Mouse (Mus musculus): ENCODE data around the gene Gm26657. TPM values are rescaled to one million over a fixed set of nuclear protein-coding genes. Genes with fewer than 3 reads are reported as not detected.

Gene Gm26657
- polyA plus RNA-seq, 1 experiment from 2014 or later = not detected

GRCm38 (mm10) chr4:56743363-56744195, 3.7 kb downstream of the Gm26657 start, which contains the start of gene Actl7a:
Gene Actl7a (plus strand): TSS chr4:56743413.
- Histone ChIP-seq H3K27ac (replicated peaks; ENCODE audit: low read depth, low read length) (no peak within 1 kb of the TSS), H3K4me1 (ENCODE audit: control insufficient read depth, insufficient read depth, low read length) (no peaks in the 10 kb centered on the region), H3K9me3 (ENCODE audit: control insufficient read depth, low read length) (no peaks in the 10 kb centered on the region), H3K27me3 (replicated peaks; ENCODE audit: control insufficient read depth, insufficient read depth, low read length) (no peaks in the 10 kb centered on the region), H3K4me2 (ENCODE audit: low read depth, low read length) (no peak within 1 kb of the TSS), H3K36me3 (ENCODE audit: control insufficient read depth, insufficient read depth, low read length) (peaks cover 36% of the 10 kb centered on the region), H3K9ac (ENCODE audit: low read depth, low read length) (no peak within 1 kb of the TSS), H3K4me3 (ENCODE audit: low read depth, low read length) (no peak within 1 kb of the TSS)
- ATAC-seq (ENCODE audit: low read depth) (no peak), DNase-seq (ENCODE audit: low spot score) (no peak)
- WGBS = 97% methylated on average over 21 of the region's 21 CpGs

GRCm38 (mm10) chr4:56746345-56746744, 6.5 kb downstream of the Gm26657 start:
- no peak overlapping the region for H3K4me3 ChIP-seq (ENCODE audit: low read depth, low read length)
- H3K36me3 ChIP-seq (ENCODE audit: control insufficient read depth, insufficient read depth, low read length) = peaks cover 62% of the 10 kb centered on the region
- no peak overlapping the region for H3K4me2 ChIP-seq (ENCODE audit: low read depth, low read length)
- ATAC-seq (ENCODE audit: low read depth) (peak; percentile 45; the same call in 1 of the 2 replicates), DNase-seq (ENCODE audit: low spot score) (peak; percentile 28)
- no peaks in the 10 kb centered on the region for H3K27me3 ChIP-seq (replicated peaks; ENCODE audit: control insufficient read depth, insufficient read depth, low read length)
- H3K9me3 ChIP-seq (ENCODE audit: control insufficient read depth, low read length) = no peaks in the 10 kb centered on the region
- H3K4me1 ChIP-seq (ENCODE audit: control insufficient read depth, insufficient read depth, low read length) = no peaks in the 10 kb centered on the region
- 77% methylated on average over 2 of the region's 2 CpGs for WGBS
- H3K27ac ChIP-seq (replicated peaks; ENCODE audit: low read depth, low read length) = no peak overlapping the region
- no peak overlapping the region for H3K9ac ChIP-seq (ENCODE audit: low read depth, low read length)

- Histone ChIP-seq H3K4me3 (ENCODE audit: low read depth, low read length) (no peak overlapping the region), H3K4me2 (ENCODE audit: low read depth, low read length) (no peak overlapping the region), H3K36me3 (ENCODE audit: control insufficient read depth, insufficient read depth, low read length) (peaks cover 70% of the 10 kb centered on the region), H3K4me1 (ENCODE audit: control insufficient read depth, insufficient read depth, low read length) (no peaks in the 10 kb centered on the region), H3K9ac (ENCODE audit: low read depth, low read length) (no peak overlapping the region), H3K27me3 (replicated peaks; ENCODE audit: control insufficient read depth, insufficient read depth, low read length) (no peaks in the 10 kb centered on the region), H3K9me3 (ENCODE audit: control insufficient read depth, low read length) (no peaks in the 10 kb centered on the region), H3K27ac (replicated peaks; ENCODE audit: low read depth, low read length) (no peak overlapping the region)
- ATAC-seq (ENCODE audit: low read depth) = no peak
- no peak for DNase-seq (ENCODE audit: low spot score)
- 92% methylated on average over 9 of the region's 9 CpGs for WGBS
Measured at GRCm38 (mm10) chr4:56747456-56747855, 7.6 kb downstream of the Gm26657 start.

- DNase-seq (ENCODE audit: low spot score) (no peak), ATAC-seq (ENCODE audit: low read depth) (no peak)
- Histone ChIP-seq H3K27ac (replicated peaks; ENCODE audit: low read depth, low read length) (no peak overlapping the region), H3K36me3 (ENCODE audit: control insufficient read depth, insufficient read depth, low read length) (peaks cover 92% of the 10 kb centered on the region), H3K27me3 (replicated peaks; ENCODE audit: control insufficient read depth, insufficient read depth, low read length) (no peaks in the 10 kb centered on the region), H3K4me3 (ENCODE audit: low read depth, low read length) (no peak overlapping the region), H3K9me3 (ENCODE audit: control insufficient read depth, low read length) (no peaks in the 10 kb centered on the region), H3K4me1 (ENCODE audit: control insufficient read depth, insufficient read depth, low read length) (no peaks in the 10 kb centered on the region), H3K9ac (ENCODE audit: low read depth, low read length) (no peak overlapping the region), H3K4me2 (ENCODE audit: low read depth, low read length) (no peak overlapping the region)
- 94% methylated on average over 5 of the region's 5 CpGs for WGBS
Measured at GRCm38 (mm10) chr4:56756021-56756420, 16.2 kb downstream of the Gm26657 start.

- ATAC-seq (ENCODE audit: low read depth) (no peak), DNase-seq (ENCODE audit: low spot score) (no peak)
- WGBS = 87% methylated on average over 10 of the region's 10 CpGs
- H3K27ac ChIP-seq (replicated peaks; ENCODE audit: low read depth, low read length) = no peak overlapping the region
- no peaks in the 10 kb centered on the region for H3K27me3 ChIP-seq (replicated peaks; ENCODE audit: control insufficient read depth, insufficient read depth, low read length)
- H3K9ac ChIP-seq (ENCODE audit: low read depth, low read length) = no peak overlapping the region
- no peaks in the 10 kb centered on the region for H3K9me3 ChIP-seq (ENCODE audit: control insufficient read depth, low read length)
- H3K4me3 ChIP-seq (ENCODE audit: low read depth, low read length) = no peak overlapping the region
- H3K4me2 ChIP-seq (ENCODE audit: low read depth, low read length) = no peak overlapping the region
- H3K36me3 ChIP-seq (ENCODE audit: control insufficient read depth, insufficient read depth, low read length) = peaks cover 92% of the 10 kb centered on the region
- H3K4me1 ChIP-seq (ENCODE audit: control insufficient read depth, insufficient read depth, low read length) = no peaks in the 10 kb centered on the region
Measured at GRCm38 (mm10) chr4:56756966-56757600, 17.2 kb downstream of the Gm26657 start.

- Histone ChIP-seq H3K9me3 (ENCODE audit: control insufficient read depth, low read length) (no peaks in the 10 kb centered on the region), H3K36me3 (ENCODE audit: control insufficient read depth, insufficient read depth, low read length) (peaks cover 96% of the 10 kb centered on the region), H3K27me3 (replicated peaks; ENCODE audit: control insufficient read depth, insufficient read depth, low read length) (no peaks in the 10 kb centered on the region), H3K4me3 (ENCODE audit: low read depth, low read length) (no peak overlapping the region), H3K4me2 (ENCODE audit: low read depth, low read length) (no peak overlapping the region), H3K9ac (ENCODE audit: low read depth, low read length) (no peak overlapping the region), H3K4me1 (ENCODE audit: control insufficient read depth, insufficient read depth, low read length) (no peaks in the 10 kb centered on the region), H3K27ac (replicated peaks; ENCODE audit: low read depth, low read length) (no peak overlapping the region)
- ATAC-seq (ENCODE audit: low read depth) (no peak), DNase-seq (ENCODE audit: low spot score) (no peak)
- WGBS = 96% methylated on average over 1 of the region's 1 CpGs
Measured at GRCm38 (mm10) chr4:56757693-56758092, 17.8 kb downstream of the Gm26657 start.

GRCm38 (mm10) chr4:56767861-56768284, 28.0 kb downstream of the Gm26657 start:
- ATAC-seq (ENCODE audit: low read depth) (no peak), DNase-seq (ENCODE audit: low spot score) (no peak)
- WGBS = 65% methylated on average over 5 of the region's 5 CpGs
- H3K4me2 ChIP-seq (ENCODE audit: low read depth, low read length) = no peak overlapping the region
- H3K9me3 ChIP-seq (ENCODE audit: control insufficient read depth, low read length) = no peaks in the 10 kb centered on the region
- H3K4me1 ChIP-seq (ENCODE audit: control insufficient read depth, insufficient read depth, low read length) = no peaks in the 10 kb centered on the region
- no peak overlapping the region for H3K27ac ChIP-seq (replicated peaks; ENCODE audit: low read depth, low read length)
- no peak overlapping the region for H3K9ac ChIP-seq (ENCODE audit: low read depth, low read length)
- no peaks in the 10 kb centered on the region for H3K27me3 ChIP-seq (replicated peaks; ENCODE audit: control insufficient read depth, insufficient read depth, low read length)
- H3K4me3 ChIP-seq (ENCODE audit: low read depth, low read length) = no peak overlapping the region
- peaks cover 93% of the 10 kb centered on the region for H3K36me3 ChIP-seq (ENCODE audit: control insufficient read depth, insufficient read depth, low read length)

- WGBS = 91% methylated on average over 7 of the region's 7 CpGs
- no peak for DNase-seq (ENCODE audit: low spot score)
Measured at GRCm38 (mm10) chr4:56768913-56769312, 29.0 kb downstream of the Gm26657 start.

More at GRCm38 (mm10) chr4:56768913-56769312, 29.0 kb downstream of the Gm26657 start:
- Histone ChIP-seq H3K9me3 (ENCODE audit: control insufficient read depth, low read length) (no peaks in the 10 kb centered on the region), H3K27me3 (replicated peaks; ENCODE audit: control insufficient read depth, insufficient read depth, low read length) (no peaks in the 10 kb centered on the region), H3K4me2 (ENCODE audit: low read depth, low read length) (no peak overlapping the region), H3K27ac (replicated peaks; ENCODE audit: low read depth, low read length) (no peak overlapping the region), H3K4me1 (ENCODE audit: control insufficient read depth, insufficient read depth, low read length) (no peaks in the 10 kb centered on the region), H3K9ac (ENCODE audit: low read depth, low read length) (no peak overlapping the region), H3K4me3 (ENCODE audit: low read depth, low read length) (no peak overlapping the region), H3K36me3 (ENCODE audit: control insufficient read depth, insufficient read depth, low read length) (peaks cover 95% of the 10 kb centered on the region)
- no peak for ATAC-seq (ENCODE audit: low read depth)

Data from embryonic facial prominence, embryonic 14.5 days (tissue).